Mouse (Mus musculus) stomach, embryonic 15.5 days (tissue): ENCODE measurements around the gene Nt5dc3. TPM values are rescaled to one million over a fixed set of nuclear protein-coding genes. Genes with fewer than 3 reads are reported as not detected.

Experiments
- ATAC-seq: fragments of 200-750 bp; cut with Nextera tagmentation; 2 replicates; pipeline ENCODE4 v1.8.0; 2017; ENCODE audit warnings: low read depth, moderate number of reproducible peaks, moderate TSS enrichment; ENCODE audit not compliant: insufficient read depth, low FRiP score
- H3K27ac ChIP-seq: fragments of 300-500 bp; sonication (generic); 2 replicates; pipeline ENCODE4 v1.5.1; 2015; ENCODE audit warnings: mild to moderate bottlenecking, inconsistent platforms
- H3K27me3 ChIP-seq: fragments of 300-500 bp; sonication (generic); replicated peaks from 2 replicates; pipeline ENCODE4 v1.6.1; 2015; ENCODE audit warnings: inconsistent platforms
- H3K36me3 ChIP-seq: fragments of 300-500 bp; sonication (generic); 2 replicates; pipeline ENCODE4 v1.6.1; 2015; ENCODE audit warnings: inconsistent platforms
- H3K4me1 ChIP-seq: fragments of 300-500 bp; sonication (generic); 2 replicates; pipeline ENCODE4 v1.6.1; 2015; ENCODE audit warnings: inconsistent platforms
- H3K4me2 ChIP-seq: fragments of 300-500 bp; sonication (generic); 2 replicates; pipeline ENCODE4 v1.6.1; 2015; ENCODE audit warnings: mild to moderate bottlenecking, inconsistent platforms
- H3K4me3 ChIP-seq: fragments of 300-500 bp; sonication (generic); replicated peaks from 2 replicates; pipeline ENCODE4 v1.5.1; 2015; ENCODE audit warnings: inconsistent platforms
- H3K9ac ChIP-seq: fragments of 300-500 bp; sonication (generic); 2 replicates; pipeline ENCODE4 v1.6.1; 2015; ENCODE audit warnings: inconsistent platforms
- H3K9me3 ChIP-seq: fragments of 300-500 bp; sonication (generic); 2 replicates; pipeline ENCODE4 v1.6.1; 2016; ENCODE audit warnings: inconsistent platforms
- WGBS: fragments of 180-500 bp; shearing (Covaris S2); methylation state at CpG from one replicate; pipeline ENCODE4 v1.1.7; 2015; 5-methylcytosine and 5-hydroxymethylcytosine counted together
- polyA plus RNA-seq: library from polyadenylated mRNA; unstranded; fragments of >200 nt; fragmentation: Nextera tagmentation; extraction: Ambion mirVana; gene quantifications from 2 replicates; pipeline ENCODE4 v1.2.1, GENCODE M21; 2015

Gene Nt5dc3
- polyA plus RNA-seq, 1 experiment from 2014 or later = 1.5 TPM

- Histone ChIP-seq H3K27ac (no peak overlapping the region), H3K4me2 (no peak overlapping the region), H3K36me3 (no peaks in the 10 kb centered on the region), H3K9ac (no peak overlapping the region), H3K4me3 (no peak overlapping the region), H3K9me3 (no peaks in the 10 kb centered on the region), H3K27me3 (no peaks in the 10 kb centered on the region), H3K4me1 (peaks cover 12% of the 10 kb centered on the region)
- ATAC-seq = no peak
- WGBS = 84% methylated on average over 9 of the region's 9 CpGs
Measured at GRCm38 (mm10) chr10:86794794-86795535, 16.2 kb downstream of the Nt5dc3 start.

- Histone ChIP-seq H3K9ac (no peak overlapping the region), H3K27ac (no peak overlapping the region), H3K27me3 (no peaks in the 10 kb centered on the region), H3K4me3 (no peak overlapping the region), H3K36me3 (no peaks in the 10 kb centered on the region), H3K4me2 (no peak overlapping the region), H3K9me3 (no peaks in the 10 kb centered on the region), H3K4me1 (peaks cover 12% of the 10 kb centered on the region)
- no peak for ATAC-seq
- WGBS = 89% methylated on average over 5 of the region's 5 CpGs
Measured at GRCm38 (mm10) chr10:86796073-86796741, 17.4 kb downstream of the Nt5dc3 start.

GRCm38 (mm10) chr10:86807362-86807761 lies 28.6 kb downstream of the Nt5dc3 start:
- WGBS = 100% methylated on average over 1 of the region's 1 CpGs
- Histone ChIP-seq H3K27me3 (no peaks in the 10 kb centered on the region), H3K4me2 (no peak overlapping the region), H3K36me3 (no peaks in the 10 kb centered on the region), H3K9ac (no peak overlapping the region), H3K4me3 (no peak overlapping the region), H3K27ac (no peak overlapping the region), H3K4me1 (no peaks in the 10 kb centered on the region), H3K9me3 (no peaks in the 10 kb centered on the region)
- ATAC-seq = no peak

GRCm38 (mm10) chr10:86808013-86808758 lies 29.4 kb downstream of the Nt5dc3 start:
- WGBS = 78% methylated on average over 15 of the region's 15 CpGs
- H3K27ac ChIP-seq = no peak overlapping the region
- no peaks in the 10 kb centered on the region for H3K36me3 ChIP-seq
- no peaks in the 10 kb centered on the region for H3K4me1 ChIP-seq
- ATAC-seq = no peak
- H3K9ac ChIP-seq = no peak overlapping the region
- H3K9me3 ChIP-seq = no peaks in the 10 kb centered on the region
- no peak overlapping the region for H3K4me3 ChIP-seq
- H3K4me2 ChIP-seq = no peak overlapping the region
- no peaks in the 10 kb centered on the region for H3K27me3 ChIP-seq

GRCm38 (mm10) chr10:86810000-86810399 lies 31.2 kb downstream of the Nt5dc3 start:
- Histone ChIP-seq H3K4me3 (no peak overlapping the region), H3K4me2 (no peak overlapping the region), H3K9me3 (no peaks in the 10 kb centered on the region), H3K27ac (no peak overlapping the region), H3K27me3 (no peaks in the 10 kb centered on the region), H3K4me1 (no peaks in the 10 kb centered on the region), H3K9ac (no peak overlapping the region), H3K36me3 (no peaks in the 10 kb centered on the region)
- ATAC-seq = no peak
- 85% methylated on average over 9 of the region's 9 CpGs for WGBS

GRCm38 (mm10) chr10:86810612-86811011 lies 31.8 kb downstream of the Nt5dc3 start:
- WGBS = 84% methylated on average over 5 of the region's 5 CpGs
- H3K4me2 ChIP-seq = no peak overlapping the region
- H3K9me3 ChIP-seq = no peaks in the 10 kb centered on the region
- H3K9ac ChIP-seq = no peak overlapping the region
- H3K27me3 ChIP-seq = no peaks in the 10 kb centered on the region
- ATAC-seq = no peak
- no peaks in the 10 kb centered on the region for H3K4me1 ChIP-seq
- H3K4me3 ChIP-seq = no peak overlapping the region
- no peaks in the 10 kb centered on the region for H3K36me3 ChIP-seq
- H3K27ac ChIP-seq = no peak overlapping the region

- no peak overlapping the region for H3K9ac ChIP-seq
- no peaks in the 10 kb centered on the region for H3K9me3 ChIP-seq
- H3K4me2 ChIP-seq = 0 out of 2 replicates have a peak overlapping the region, but pooled peaks have one; percentile 5
- peak overlapping the region; percentile 80 for H3K27ac ChIP-seq
- no peaks in the 10 kb centered on the region for H3K27me3 ChIP-seq
- ATAC-seq = peak; percentile 72
- WGBS = 62% methylated on average over 19 of the region's 19 CpGs
- no peak overlapping the region for H3K4me3 ChIP-seq
- H3K4me1 ChIP-seq = peaks cover 8% of the 10 kb centered on the region; the same call in 1 of the 2 replicates
- no peaks in the 10 kb centered on the region for H3K36me3 ChIP-seq
Measured at GRCm38 (mm10) chr10:86814292-86815131, 35.7 kb downstream of the Nt5dc3 start.

GRCm38 (mm10) chr10:86815133-86815532 lies 36.3 kb downstream of the Nt5dc3 start:
- no peaks in the 10 kb centered on the region for H3K36me3 ChIP-seq
- no peak overlapping the region for H3K4me2 ChIP-seq
- H3K27ac ChIP-seq = peak overlapping the region; percentile 80; the same call in 1 of the 2 replicates
- H3K9me3 ChIP-seq = no peaks in the 10 kb centered on the region
- no peaks in the 10 kb centered on the region for H3K27me3 ChIP-seq
- peaks cover 10% of the 10 kb centered on the region; the same call in 1 of the 2 replicates for H3K4me1 ChIP-seq
- WGBS = 79% methylated on average over 7 of the region's 7 CpGs
- H3K9ac ChIP-seq = no peak overlapping the region
- ATAC-seq = no peak
- H3K4me3 ChIP-seq = no peak overlapping the region

GRCm38 (mm10) chr10:86819649-86820165 lies 40.9 kb downstream of the Nt5dc3 start:
- Histone ChIP-seq H3K36me3 (no peaks in the 10 kb centered on the region), H3K9me3 (no peaks in the 10 kb centered on the region), H3K27me3 (no peaks in the 10 kb centered on the region), H3K27ac (peak overlapping the region; percentile 73), H3K4me3 (no peak overlapping the region), H3K9ac (no peak overlapping the region), H3K4me2 (no peak overlapping the region), H3K4me1 (peaks cover 10% of the 10 kb centered on the region; the same call in 1 of the 2 replicates)
- 46% methylated on average over 8 of the region's 8 CpGs for WGBS
- ATAC-seq = no peak

GRCm38 (mm10) chr10:86821014-86821413 lies 42.2 kb downstream of the Nt5dc3 start:
- Histone ChIP-seq H3K27ac (no peak overlapping the region), H3K4me2 (no peak overlapping the region), H3K9ac (no peak overlapping the region), H3K36me3 (no peaks in the 10 kb centered on the region), H3K4me3 (no peak overlapping the region), H3K9me3 (no peaks in the 10 kb centered on the region), H3K27me3 (no peaks in the 10 kb centered on the region), H3K4me1 (peaks cover 10% of the 10 kb centered on the region; the same call in 1 of the 2 replicates)
- ATAC-seq = no peak
- WGBS = 91% methylated on average over 7 of the region's 7 CpGs

GRCm38 (mm10) chr10:86824093-86824492 lies 45.3 kb downstream of the Nt5dc3 start:
- no peak for ATAC-seq
- H3K4me2 ChIP-seq = no peak overlapping the region

More at GRCm38 (mm10) chr10:86824093-86824492, 45.3 kb downstream of the Nt5dc3 start:
- Histone ChIP-seq H3K27ac (no peak overlapping the region), H3K9ac (no peak overlapping the region), H3K4me3 (no peak overlapping the region), H3K36me3 (no peaks in the 10 kb centered on the region), H3K9me3 (no peaks in the 10 kb centered on the region), H3K4me1 (peaks cover 4% of the 10 kb centered on the region; the same call in 1 of the 2 replicates), H3K27me3 (no peaks in the 10 kb centered on the region)
- 82% methylated on average over 6 of the region's 6 CpGs for WGBS
